8 mouse cellular contexts compared by ENCODE assay signal in genomic region chr12:55598887-55599561, GRCm38 (mm10). TPM values are rescaled to one million over a fixed set of nuclear protein-coding genes. Genes with fewer than 3 reads are reported as not detected.
DNase-seq lines count a peak whose midpoint lies in the region; ATAC-seq and TF ChIP-seq lines count a peak whose summit lies in the region.

Insm2 (plus strand) TSS chr12:55599427.

- peak; percentile 85; the same call in 1 of the 2 replicates for ATAC-seq in lung, embryonic 15.5 days (ENCODE audit: borderline replicate concordance, extremely low read depth, low FRiP score, low TSS enrichment)
- ATAC-seq in hindbrain, embryonic 15.5 days (ENCODE audit: low FRiP score, low read depth) = peak; percentile 70
- peak; percentile 69 for ATAC-seq in midbrain, embryonic 14.5 days (ENCODE audit: low FRiP score, low TSS enrichment)
- no peak for ATAC-seq in inflammation-experienced regulatory T-cells, adult 6 months

- TF ChIP-seq CTCF in cerebellum, adult 2 months (IDR thresholded peaks at IDR 0.05; ENCODE audit: borderline replicate concordance, insufficient read depth, low read depth, low read length) = no peak

- H3K4me3 ChIP-seq in cerebellum, adult 2 months (replicated peaks; ENCODE audit: insufficient read depth, low read depth, low read length) = peak within 1 kb of the TSS; percentile 17
- H3K4me3 ChIP-seq in lung, embryonic 15.5 days = peak within 1 kb of the TSS; percentile 43
- H3K4me3 ChIP-seq in hindbrain, embryonic 15.5 days = peak within 1 kb of the TSS; percentile 53
- H3K4me3 ChIP-seq in midbrain, embryonic 14.5 days (replicated peaks; ENCODE audit: low read depth, low read length) = peak within 1 kb of the TSS; percentile 50

- H3K9ac ChIP-seq in lung, embryonic 15.5 days = no peak within 1 kb of the TSS
- peak within 1 kb of the TSS; percentile 20 for H3K9ac ChIP-seq in hindbrain, embryonic 15.5 days
- peak within 1 kb of the TSS; percentile 40 for H3K9ac ChIP-seq in midbrain, embryonic 14.5 days (replicated peaks; ENCODE audit: low read length)

- DNase-seq in cerebellum, adult 2 months = peak in 1 of 2 experiments; percentile 22
- no peak for DNase-seq in cerebellum, adult 11 months
- no peak for DNase-seq in lung, postnatal 14 days
- peak; percentile 45 for DNase-seq in embryo, embryonic 9.5 days (ENCODE audit: extremely low spot score)
- peak; percentile 68 for DNase-seq in midbrain, embryonic 14.5 days

- no peaks in the 10 kb centered on the region; the same call in 1 of the 2 replicates for H3K27me3 ChIP-seq in cerebellum, adult 2 months (ENCODE audit: control insufficient read depth, insufficient read depth, low read length)
- H3K27me3 ChIP-seq in lung, embryonic 15.5 days = peaks cover 53% of the 10 kb centered on the region
- peaks cover 63% of the 10 kb centered on the region for H3K27me3 ChIP-seq in hindbrain, embryonic 15.5 days
- H3K27me3 ChIP-seq in midbrain, embryonic 14.5 days (ENCODE audit: control insufficient read depth, insufficient read depth, low read length) = peaks cover 51% of the 10 kb centered on the region

- WGBS in cerebellum, adult 2 months = 1% methylated on average over 71 of the region's 77 CpGs
- WGBS in lung, embryonic 15.5 days = 1% methylated on average over 76 of the region's 77 CpGs
- WGBS in hindbrain, embryonic 15.5 days = under 1% methylated on average over 63 of the region's 77 CpGs
- under 1% methylated on average over 75 of the region's 77 CpGs for WGBS in midbrain, embryonic 14.5 days

- H3K4me2 ChIP-seq in lung, embryonic 15.5 days = peak within 1 kb of the TSS; percentile 84
- H3K4me2 ChIP-seq in hindbrain, embryonic 15.5 days = peak within 1 kb of the TSS; percentile 96
- H3K4me2 ChIP-seq in midbrain, embryonic 14.5 days (ENCODE audit: low read length) = peak within 1 kb of the TSS; percentile 92

- no peaks in the 10 kb centered on the region for H3K36me3 ChIP-seq in lung, embryonic 15.5 days
- peaks cover 3% of the 10 kb centered on the region; the same call in 1 of the 2 replicates for H3K36me3 ChIP-seq in hindbrain, embryonic 15.5 days
- H3K36me3 ChIP-seq in midbrain, embryonic 14.5 days (ENCODE audit: control insufficient read depth, insufficient read depth, low read length) = no peaks in the 10 kb centered on the region

- H3K27ac ChIP-seq in cerebellum, adult 2 months (ENCODE audit: insufficient read depth, low read length) = no peak within 1 kb of the TSS
- H3K27ac ChIP-seq in lung, embryonic 15.5 days = no peak within 1 kb of the TSS
- H3K27ac ChIP-seq in hindbrain, embryonic 15.5 days (replicated peaks) = no peak within 1 kb of the TSS
- no peak within 1 kb of the TSS for H3K27ac ChIP-seq in midbrain, embryonic 14.5 days (replicated peaks; ENCODE audit: low read depth, low read length)

- no peaks in the 10 kb centered on the region for H3K9me3 ChIP-seq in lung, embryonic 15.5 days
- H3K9me3 ChIP-seq in hindbrain, embryonic 15.5 days = no peaks in the 10 kb centered on the region
- H3K9me3 ChIP-seq in midbrain, embryonic 14.5 days (ENCODE audit: control insufficient read depth, low read length) = no peaks in the 10 kb centered on the region

- no peak for TF ChIP-seq POLR2A in cerebellum, adult 2 months (IDR thresholded peaks at IDR 0.05; ENCODE audit: borderline replicate concordance, insufficient read depth, low read length)

- H3K4me1 ChIP-seq in cerebellum, adult 2 months (ENCODE audit: control insufficient read depth, insufficient read depth, low read length) = no peaks in the 10 kb centered on the region; the same call in 1 of the 2 replicates
- peaks cover 20% of the 10 kb centered on the region for H3K4me1 ChIP-seq in lung, embryonic 15.5 days
- peaks cover 24% of the 10 kb centered on the region for H3K4me1 ChIP-seq in hindbrain, embryonic 15.5 days (replicated peaks)
- H3K4me1 ChIP-seq in midbrain, embryonic 14.5 days (ENCODE audit: control insufficient read depth, insufficient read depth, low read length) = peaks cover 18% of the 10 kb centered on the region

RNA-seq across cellular contexts. Expression of gene Insm2, which starts in this region (rescaled TPM):
- 0.03 and 0.06 TPM in 2 replicates for polyA plus RNA-seq in cerebellum, adult 2 months (2012; rRNA removed)
- 0.39 TPM in 1 of 2 replicates, not detected in the other for polyA plus RNA-seq in lung, embryonic 15.5 days (2015; fragmentation: Nextera tagmentation; extraction: Ambion mirVana)
- 1.8 and 2.5 TPM in 2 replicates for polyA plus RNA-seq in hindbrain, embryonic 15.5 days (2015; fragmentation: Nextera tagmentation; extraction: Ambion mirVana)
- 0.93 and 1.3 TPM in 2 replicates for polyA plus RNA-seq in midbrain, embryonic 14.5 days (2014; fragmentation: Nextera tagmentation; extraction: Ambion mirVana)
- under 1 TPM; 0.18 to 0.34 (median 0.21) TPM for polyA plus RNA-seq in inflammation-experienced regulatory T-cells, adult 6 months (2017; shearing (Covaris generic))

Comparison
In these comparisons a context has a peak if more than half of its experiments do, and no peak if none do; other contexts are left out.
1. Peak in ATAC-seq, H3K4me3 ChIP-seq and H3K4me2 ChIP-seq in lung, embryonic 15.5 days; RNA of the gene not detected or under 1 TPM.
2. DNase-seq: peak in embryo, embryonic 9.5 days (single experiment) and midbrain, embryonic 14.5 days (single experiment); none in cerebellum, adult 11 months (single experiment) and lung, postnatal 14 days (single experiment).
3. Peak in every context shown above with its lines, with median percentiles within 50 percentile points of each other: H3K4me3 ChIP-seq and H3K4me2 ChIP-seq.